Mouse (Mus musculus) intestine, embryonic 14.5 days (tissue): Measurements from ENCODE around the gene Agps. TPM values are rescaled to one million over a fixed set of nuclear protein-coding genes. Genes with fewer than 3 reads are reported as not detected.

Experiments
- ATAC-seq: fragments of 200-750 bp; cut with Nextera tagmentation; replicated peaks from 2 replicates; pipeline ENCODE4 v1.8.0; 2017; ENCODE audit warnings: low read depth, moderate number of reproducible peaks, moderate TSS enrichment, moderate library complexity; ENCODE audit not compliant: low FRiP score, low TSS enrichment
- DNase-seq: peaks from one replicate; pipeline ENCODE4 v3.0.0-alpha.2; 2018; ENCODE audit warnings: low spot score
- H3K27ac ChIP-seq: fragments of 300-500 bp; sonication (generic); 2 replicates; pipeline ENCODE4 v1.5.1; 2014; ENCODE audit warnings: low read depth, mild to moderate bottlenecking, control low read depth
- H3K27me3 ChIP-seq: fragments of 300-500 bp; sonication (generic); replicated peaks from 2 replicates; pipeline ENCODE4 v1.6.1; 2014; ENCODE audit warnings: low read length, control low read depth; ENCODE audit not compliant: control insufficient read depth, insufficient read depth
- H3K36me3 ChIP-seq: fragments of 300-500 bp; sonication (generic); 2 replicates; pipeline ENCODE4 v1.6.1; 2014; ENCODE audit warnings: low read length, control low read depth; ENCODE audit not compliant: control insufficient read depth, insufficient read depth
- H3K4me1 ChIP-seq: fragments of 300-500 bp; sonication (generic); replicated peaks from 2 replicates; pipeline ENCODE4 v1.6.1; 2014; ENCODE audit warnings: low read length, control low read depth, mixed read lengths; ENCODE audit not compliant: control insufficient read depth, insufficient read depth
- H3K4me2 ChIP-seq: fragments of 300-500 bp; sonication (generic); 2 replicates; pipeline ENCODE4 v1.6.1; 2014; ENCODE audit warnings: low read length
- H3K4me3 ChIP-seq: fragments of 300-500 bp; sonication (generic); 2 replicates; pipeline ENCODE4 v1.5.1; 2014; ENCODE audit warnings: low read depth, low read length, control low read depth, mixed read lengths
- H3K9ac ChIP-seq: fragments of 300-500 bp; sonication (generic); 2 replicates; pipeline ENCODE4 v1.6.1; 2014; ENCODE audit warnings: mild to moderate bottlenecking, low read length
- H3K9me3 ChIP-seq: fragments of 300-500 bp; sonication (generic); 2 replicates; pipeline ENCODE4 v1.6.1; 2016; ENCODE audit warnings: low read length, control low read depth; ENCODE audit not compliant: control insufficient read depth
- WGBS: fragments of 180-500 bp; shearing (Covaris S2); extraction: QIAGEN DNeasy Blood & Tissue Kit; methylation state at CpG from one replicate; pipeline ENCODE4 v1.1.7; 2014; 5-methylcytosine and 5-hydroxymethylcytosine counted together
- polyA plus RNA-seq: library from polyadenylated mRNA; unstranded; fragments of >200 nt; fragmentation: Nextera tagmentation; extraction: Ambion mirVana; gene quantifications from 2 replicates; pipeline ENCODE4 v1.2.1, GENCODE M21; 2014

The Agps gene
- polyA plus RNA-seq, 1 experiment from 2014 or later = 35.6 TPM

DNA sequence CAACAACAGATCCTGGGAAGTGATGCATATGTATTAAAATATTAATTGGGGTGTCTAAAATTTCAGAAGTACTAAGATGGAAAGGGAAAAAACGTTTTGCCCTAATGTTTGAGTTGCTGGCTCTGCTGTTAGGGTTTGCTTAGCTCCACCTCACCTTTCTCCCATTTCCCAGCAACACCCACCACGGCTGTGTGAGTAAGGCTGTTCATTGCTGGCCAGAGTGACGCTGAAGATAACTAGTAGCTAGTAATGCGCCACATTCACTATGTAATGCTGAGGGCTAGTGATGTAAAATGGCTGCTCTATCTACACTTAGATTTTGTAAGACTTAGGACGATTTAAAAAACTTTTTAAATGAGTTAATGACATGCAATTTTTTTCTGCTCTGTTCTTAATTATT is 63.7 kb downstream of the Agps start:
- DNase-seq = no peak
- H3K4me1 ChIP-seq = no peaks in the 10 kb centered on the region
- WGBS = 79% methylated on average over 5 of the region's 5 CpGs
- H3K9ac ChIP-seq = no peak overlapping the region
- H3K36me3 ChIP-seq = no peaks in the 10 kb centered on the region; the same call in 1 of the 2 replicates
- H3K27ac ChIP-seq = no peak overlapping the region
- ATAC-seq = no peak
- H3K4me3 ChIP-seq = no peak overlapping the region
- H3K27me3 ChIP-seq = no peaks in the 10 kb centered on the region
- no peak overlapping the region for H3K4me2 ChIP-seq
- H3K9me3 ChIP-seq = no peaks in the 10 kb centered on the region

DNA sequence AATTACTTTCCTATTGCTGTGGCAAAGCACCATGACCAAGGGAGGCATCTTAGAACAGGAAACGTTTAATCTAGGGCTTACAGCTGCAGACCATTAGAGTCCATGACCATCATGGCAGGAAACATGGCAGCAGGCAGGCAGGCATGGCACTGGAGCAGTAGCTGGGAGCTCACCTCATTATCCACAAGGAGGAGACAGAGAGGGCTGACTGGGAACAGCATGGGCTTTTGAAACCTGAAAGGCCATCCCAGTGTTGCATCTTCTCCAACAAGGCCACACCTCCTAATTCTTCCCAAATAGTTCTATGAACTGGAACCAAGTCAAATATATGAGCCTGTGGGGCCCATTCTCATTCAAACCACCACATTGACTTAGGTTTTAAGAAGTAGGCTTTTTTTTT is 68.3 kb downstream of the Agps start:
- DNase-seq (no peak), ATAC-seq (no peak)
- no peak overlapping the region for H3K27ac ChIP-seq
- H3K4me2 ChIP-seq = no peak overlapping the region
- H3K4me1 ChIP-seq = no peaks in the 10 kb centered on the region
- no peaks in the 10 kb centered on the region for H3K9me3 ChIP-seq
- peaks cover 8% of the 10 kb centered on the region for H3K36me3 ChIP-seq
- no peaks in the 10 kb centered on the region for H3K27me3 ChIP-seq
- WGBS = 87% methylated on average over 1 of the region's 1 CpGs
- no peak overlapping the region for H3K4me3 ChIP-seq
- H3K9ac ChIP-seq = no peak overlapping the region

DNA sequence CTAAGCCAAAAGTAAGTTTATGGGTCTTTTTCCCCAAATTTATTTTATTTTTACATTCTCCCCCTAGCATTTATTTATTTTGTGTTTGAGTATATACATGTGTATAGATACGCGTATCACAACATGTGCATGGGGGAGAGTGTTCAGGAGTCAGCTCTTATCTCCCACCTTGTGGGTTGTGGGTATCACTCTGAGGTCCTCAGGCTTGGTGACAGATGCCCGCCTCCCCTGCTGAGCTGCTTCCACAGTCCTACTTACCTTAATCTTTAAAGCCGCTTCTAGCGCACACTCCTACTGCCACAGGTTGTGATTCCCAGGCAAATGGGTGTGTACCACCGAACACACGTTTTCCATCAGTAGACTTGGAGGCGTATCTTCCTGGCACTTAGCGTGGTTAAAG is 69.9 kb downstream of the Agps start:
- DNase-seq (no peak), ATAC-seq (no peak)
- peaks cover 15% of the 10 kb centered on the region for H3K36me3 ChIP-seq
- no peaks in the 10 kb centered on the region for H3K9me3 ChIP-seq
- no peak overlapping the region for H3K4me3 ChIP-seq
- no peak overlapping the region for H3K27ac ChIP-seq
- H3K4me2 ChIP-seq = no peak overlapping the region
- no peak overlapping the region for H3K9ac ChIP-seq
- H3K27me3 ChIP-seq = no peaks in the 10 kb centered on the region
- no peaks in the 10 kb centered on the region for H3K4me1 ChIP-seq
- 92% methylated on average over 9 of the region's 9 CpGs for WGBS

DNA sequence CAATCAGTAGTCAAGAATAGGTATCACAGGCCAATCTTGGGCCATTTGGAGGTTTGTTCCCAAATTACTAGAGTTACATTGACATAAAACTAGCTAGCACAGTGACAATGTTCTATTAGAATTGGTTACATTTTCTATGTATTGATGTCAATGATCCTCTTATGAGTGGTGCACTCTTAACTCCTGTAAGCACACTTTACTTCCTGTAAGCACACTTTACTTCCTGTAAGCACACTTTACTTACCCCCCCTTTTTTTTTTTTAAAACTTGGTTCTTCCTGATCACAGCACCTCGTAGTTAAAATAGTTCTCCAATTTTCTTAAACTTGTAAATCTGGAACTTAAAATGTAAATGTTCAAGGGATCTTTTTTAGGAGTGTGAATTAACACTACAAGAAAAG is 75.2 kb downstream of the Agps start:
- 81% methylated on average over 1 of the region's 1 CpGs for WGBS
- ATAC-seq = no peak
- Histone ChIP-seq H3K4me3 (no peak overlapping the region), H3K4me1 (no peaks in the 10 kb centered on the region), H3K27ac (no peak overlapping the region), H3K4me2 (no peak overlapping the region), H3K36me3 (peaks cover 35% of the 10 kb centered on the region), H3K27me3 (no peaks in the 10 kb centered on the region), H3K9ac (no peak overlapping the region), H3K9me3 (no peaks in the 10 kb centered on the region)
- DNase-seq = no peak

DNA sequence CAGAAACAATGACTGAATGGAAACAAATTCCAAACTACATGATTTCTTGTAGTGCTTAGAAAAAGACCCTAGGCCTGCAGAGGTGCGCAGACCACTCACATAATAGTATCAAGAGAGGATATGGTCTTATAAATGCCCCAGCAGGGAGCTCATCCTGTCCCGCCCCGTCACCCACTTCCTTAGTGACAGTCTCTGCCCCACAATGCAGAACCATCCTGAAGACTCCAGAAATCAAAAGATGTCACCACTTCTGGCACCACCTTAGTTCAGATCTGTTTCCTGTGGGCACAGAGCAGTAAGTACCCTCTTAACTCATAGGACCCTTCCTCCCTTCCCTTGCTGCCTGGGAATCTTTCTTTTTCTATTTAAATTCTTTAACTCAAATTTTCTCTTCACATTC is 83.1 kb downstream of the Agps start:
- Histone ChIP-seq H3K4me2 (no peak overlapping the region), H3K36me3 (peaks cover 35% of the 10 kb centered on the region), H3K4me1 (no peaks in the 10 kb centered on the region), H3K9me3 (no peaks in the 10 kb centered on the region), H3K9ac (no peak overlapping the region), H3K27ac (no peak overlapping the region), H3K27me3 (0 out of 2 replicates have a peak, but pooled peaks cover 9% of the 10 kb centered on the region), H3K4me3 (no peak overlapping the region)
- WGBS = 90% methylated on average over 3 of the region's 3 CpGs
- ATAC-seq (no peak), DNase-seq (no peak)

DNA sequence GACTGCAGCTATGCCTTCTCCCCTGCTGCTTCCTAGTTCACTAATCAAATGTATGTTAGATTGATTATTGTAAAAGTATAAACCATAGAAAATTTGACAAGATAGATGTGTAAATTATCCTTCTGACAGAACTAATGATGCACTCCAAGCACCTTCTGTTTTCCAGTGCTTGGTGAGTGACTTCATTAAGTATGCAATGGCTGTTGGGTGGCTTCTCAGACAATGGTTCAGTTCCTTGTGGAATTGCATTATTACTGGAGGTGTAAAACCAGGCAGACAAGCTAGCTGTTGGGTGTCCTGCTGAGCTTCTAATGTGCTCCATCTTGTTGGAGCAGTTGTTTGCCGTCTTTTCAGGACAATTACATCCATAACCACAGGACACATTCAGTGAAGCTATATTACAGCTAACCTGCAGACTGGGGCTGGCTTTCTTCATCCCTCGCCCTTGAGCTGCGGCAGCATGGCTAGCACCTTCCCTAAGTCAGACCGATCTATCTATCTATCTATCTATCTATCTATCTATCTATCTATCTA is 91.9 kb downstream of the Agps start:
- peaks cover 10% of the 10 kb centered on the region; the same call in 1 of the 2 replicates for H3K36me3 ChIP-seq
- DNase-seq (no peak), ATAC-seq (no peak)
- H3K9me3 ChIP-seq = no peaks in the 10 kb centered on the region
- no peak overlapping the region for H3K27ac ChIP-seq
- no peak overlapping the region for H3K4me3 ChIP-seq
- no peak overlapping the region for H3K4me2 ChIP-seq
- no peaks in the 10 kb centered on the region for H3K4me1 ChIP-seq
- WGBS = 84% methylated on average over 4 of the region's 4 CpGs
- no peak overlapping the region for H3K9ac ChIP-seq
- H3K27me3 ChIP-seq = peaks cover 17% of the 10 kb centered on the region; the same call in 1 of the 2 replicates

DNA sequence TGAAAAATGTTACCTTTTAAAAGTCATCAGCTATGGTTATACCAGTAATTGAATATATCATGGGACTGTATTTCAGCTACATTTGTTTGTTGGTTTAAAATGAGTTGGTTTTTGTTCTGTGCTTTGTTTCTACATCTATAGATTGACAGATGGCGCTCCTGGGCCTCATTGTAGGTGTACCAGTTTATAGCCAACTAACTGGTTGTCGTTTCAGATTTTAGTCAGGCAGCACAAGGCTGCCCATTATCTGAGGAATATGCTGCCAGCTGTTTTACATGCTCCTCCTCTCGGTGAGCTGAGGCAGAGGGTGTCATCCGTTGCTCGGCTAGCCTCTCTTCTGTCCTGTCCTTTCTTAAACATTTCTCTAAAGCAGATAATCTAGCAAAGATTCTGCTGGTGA is 94.1 kb downstream of the Agps start:
- H3K27me3 ChIP-seq = peaks cover 20% of the 10 kb centered on the region; the same call in 1 of the 2 replicates
- H3K4me3 ChIP-seq = no peak overlapping the region
- 83% methylated on average over 5 of the region's 5 CpGs for WGBS
- ATAC-seq (no peak), DNase-seq (no peak)
- H3K36me3 ChIP-seq = peaks cover 13% of the 10 kb centered on the region; the same call in 1 of the 2 replicates
- no peak overlapping the region for H3K27ac ChIP-seq
- H3K4me1 ChIP-seq = no peaks in the 10 kb centered on the region
- H3K4me2 ChIP-seq = no peak overlapping the region
- H3K9me3 ChIP-seq = no peaks in the 10 kb centered on the region
- H3K9ac ChIP-seq = no peak overlapping the region

DNA sequence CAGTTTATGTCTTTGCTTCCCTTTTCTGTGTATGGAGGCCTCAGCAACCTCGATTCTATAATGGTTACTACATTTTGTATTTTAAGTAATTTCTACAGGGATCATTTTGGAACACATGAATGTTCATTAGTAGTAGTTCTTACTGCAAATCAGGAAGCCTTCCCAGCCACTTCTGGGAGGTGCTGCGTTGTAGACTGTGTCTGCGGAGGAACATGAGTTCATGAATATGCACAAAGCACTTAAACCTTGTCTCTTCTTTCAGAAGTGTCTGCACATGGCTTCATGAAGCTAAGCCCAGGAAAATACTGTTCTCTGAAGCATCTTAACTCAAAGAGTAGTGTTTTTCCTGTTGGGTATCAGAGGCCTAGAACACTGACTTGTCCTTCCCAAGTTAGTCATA is 96.0 kb downstream of the Agps start:
- WGBS = 96% methylated on average over 3 of the region's 3 CpGs
- Histone ChIP-seq H3K4me1 (no peaks in the 10 kb centered on the region), H3K9ac (no peak overlapping the region), H3K4me2 (no peak overlapping the region), H3K27ac (no peak overlapping the region), H3K9me3 (no peaks in the 10 kb centered on the region), H3K27me3 (peaks cover 13% of the 10 kb centered on the region; the same call in 1 of the 2 replicates), H3K4me3 (no peak overlapping the region), H3K36me3 (peaks cover 13% of the 10 kb centered on the region; the same call in 1 of the 2 replicates)
- DNase-seq (no peak), ATAC-seq (no peak)

DNA sequence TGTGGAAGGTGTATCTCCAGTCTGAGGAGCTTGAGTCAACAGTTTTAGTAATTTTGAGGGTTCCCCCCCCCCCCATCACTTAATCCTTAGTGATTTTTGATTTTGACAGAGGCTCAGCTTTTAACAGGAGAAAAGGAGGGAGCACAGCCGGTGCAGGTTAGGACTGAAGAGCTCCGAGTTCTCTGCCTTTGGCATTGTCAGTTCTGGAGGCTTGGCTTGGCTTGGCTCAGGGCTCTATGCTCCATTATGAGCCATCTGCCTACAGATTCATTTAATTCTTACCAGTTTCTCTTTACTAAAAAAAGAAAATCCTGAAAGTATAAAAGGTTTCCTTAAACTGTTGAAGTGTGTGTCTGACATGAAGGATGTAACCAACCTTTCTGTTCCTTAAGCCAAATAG is 97.2 kb downstream of the Agps start:
- DNase-seq (no peak), ATAC-seq (no peak)
- H3K36me3 ChIP-seq = peaks cover 13% of the 10 kb centered on the region; the same call in 1 of the 2 replicates
- no peaks in the 10 kb centered on the region for H3K9me3 ChIP-seq
- H3K4me3 ChIP-seq = no peak overlapping the region
- 0 out of 2 replicates have a peak, but pooled peaks cover 6% of the 10 kb centered on the region for H3K27me3 ChIP-seq
- H3K4me1 ChIP-seq = no peaks in the 10 kb centered on the region
- no peak overlapping the region for H3K9ac ChIP-seq
- WGBS = 85% methylated on average over 2 of the region's 2 CpGs
- no peak overlapping the region for H3K27ac ChIP-seq
- no peak overlapping the region for H3K4me2 ChIP-seq
